ENCODE assay signal across 8 mouse cellular contexts in genomic region chr4:47603378-47603777, GRCm38 (mm10).
A peak's percentile ranks its signal among the peaks of the same experiment; 100 is the strongest.
DNase-seq lines count a peak whose midpoint lies in the region; ATAC-seq and TF ChIP-seq lines count a peak whose summit lies in the region.

No protein-coding gene starts in this region.

- 65% methylated on average over 6 of the region's 6 CpGs for WGBS in neural tube, embryonic 12.5 days
- WGBS in intestine, postnatal 0 days, result 54% methylated on average over 6 of the region's 6 CpGs
- WGBS in stomach, postnatal 0 days, result 54% methylated on average over 6 of the region's 6 CpGs

- H3K27me3 ChIP-seq in neural tube, embryonic 12.5 days (replicated peaks), result no peaks in the 10 kb centered on the region
- H3K27me3 ChIP-seq in intestine, postnatal 0 days (replicated peaks; ENCODE audit: control insufficient read depth, insufficient read depth, low read length), result no peaks in the 10 kb centered on the region
- no peaks in the 10 kb centered on the region for H3K27me3 ChIP-seq in stomach, postnatal 0 days (ENCODE audit: control insufficient read depth, insufficient read depth, low read length)

- H3K9ac ChIP-seq in neural tube, embryonic 12.5 days, result no peak overlapping the region
- H3K9ac ChIP-seq in intestine, postnatal 0 days (ENCODE audit: low read depth, low read length), result no peak overlapping the region
- H3K9ac ChIP-seq in stomach, postnatal 0 days (ENCODE audit: low read length), result peak overlapping the region; percentile 47

- H3K36me3 ChIP-seq in neural tube, embryonic 12.5 days, result no peaks in the 10 kb centered on the region
- no peaks in the 10 kb centered on the region for H3K36me3 ChIP-seq in intestine, postnatal 0 days (ENCODE audit: control insufficient read depth, insufficient read depth)
- H3K36me3 ChIP-seq in stomach, postnatal 0 days (ENCODE audit: control insufficient read depth, insufficient read depth, low read length), result no peaks in the 10 kb centered on the region

- H3K9me3 ChIP-seq in neural tube, embryonic 12.5 days, result no peaks in the 10 kb centered on the region
- no peaks in the 10 kb centered on the region for H3K9me3 ChIP-seq in intestine, postnatal 0 days (ENCODE audit: control insufficient read depth)
- no peaks in the 10 kb centered on the region for H3K9me3 ChIP-seq in stomach, postnatal 0 days (ENCODE audit: control insufficient read depth, low read length)

- no peak for ATAC-seq in neural tube, embryonic 12.5 days (ENCODE audit: low FRiP score, low read depth)
- no peak for ATAC-seq in intestine, postnatal 0 days
- ATAC-seq in stomach, postnatal 0 days (ENCODE audit: low FRiP score, low TSS enrichment), result no peak

- H3K4me3 ChIP-seq in neural tube, embryonic 12.5 days, result no peak overlapping the region
- peak overlapping the region; percentile 21 for H3K4me3 ChIP-seq in intestine, postnatal 0 days (ENCODE audit: low read depth, low read length)
- peak overlapping the region; percentile 21 for H3K4me3 ChIP-seq in stomach, postnatal 0 days (ENCODE audit: low read depth, low read length)

- peak overlapping the region; percentile 39 for H3K4me2 ChIP-seq in neural tube, embryonic 12.5 days (replicated peaks)
- H3K4me2 ChIP-seq in intestine, postnatal 0 days (replicated peaks; ENCODE audit: low read depth), result peak overlapping the region; percentile 54
- H3K4me2 ChIP-seq in stomach, postnatal 0 days (replicated peaks; ENCODE audit: low read depth), result peak overlapping the region; percentile 50

- TF ChIP-seq CTCF in intestine, postnatal 0 days (IDR thresholded peaks at IDR 0.05; ENCODE audit: low read depth), result no peak
- TF ChIP-seq CTCF in stomach, postnatal 0 days (IDR thresholded peaks at IDR 0.05; ENCODE audit: low read depth), result no peak

- no peak for TF ChIP-seq EP300 in stomach, postnatal 0 days (optimal IDR thresholded peaks at IDR 0.05)

- no peak overlapping the region for H3K27ac ChIP-seq in neural tube, embryonic 12.5 days
- no peak overlapping the region; the same call in 1 of the 2 replicates for H3K27ac ChIP-seq in intestine, postnatal 0 days (ENCODE audit: low read depth, low read length)
- H3K27ac ChIP-seq in stomach, postnatal 0 days (replicated peaks), result peak overlapping the region; percentile 49

- peak; percentile 35 to 36 for DNase-seq in cerebellum, postnatal 36 days
- no peak for DNase-seq in cerebellum, adult 11-12 months
- no peak for DNase-seq in neural tube, embryonic 10.5 days (ENCODE audit: extremely low spot score, low spot score)
- DNase-seq in stomach, postnatal 0 days (ENCODE audit: low spot score), result no peak
- DNase-seq in embryo, embryonic 10.5 days (ENCODE audit: low spot score), result no peak
- no peak for DNase-seq in right cerebral cortex, adult 2 months (ENCODE audit: low spot score in 2 of 2)

- no peaks in the 10 kb centered on the region for H3K4me1 ChIP-seq in neural tube, embryonic 12.5 days
- H3K4me1 ChIP-seq in intestine, postnatal 0 days (replicated peaks; ENCODE audit: control insufficient read depth, insufficient read depth, low read length), result no peaks in the 10 kb centered on the region
- H3K4me1 ChIP-seq in stomach, postnatal 0 days (replicated peaks; ENCODE audit: control insufficient read depth, insufficient read depth), result no peaks in the 10 kb centered on the region

Comparison
In these comparisons a context has a peak if more than half of its experiments do, and no peak if none do; other contexts are left out.
1. DNase-seq: peak in cerebellum, postnatal 36 days (2 of 2); none in cerebellum, adult 11-12 months (single experiment), neural tube, embryonic 10.5 days (single experiment), stomach, postnatal 0 days (single experiment), embryo, embryonic 10.5 days (single experiment) and right cerebral cortex, adult 2 months (0 of 2).
2. Peak in every context shown above with its lines, with median percentiles within 50 percentile points of each other: H3K4me2 ChIP-seq.